Mouse (Mus musculus): Measurements from ENCODE around the gene Rab20.

GRCm38 (mm10) chr8:11447910-11448570 is 30.5 kb downstream of the Rab20 start:
- TF ChIP-seq CTCF (IDR thresholded peaks at IDR 0.05; ENCODE audit: low read depth, low read length), result no peak
- no peak for TF ChIP-seq POLR2A (IDR thresholded peaks at IDR 0.05; ENCODE audit: extremely low read depth, insufficient read depth, low read length)

Data from liver, adult 2 months (tissue).